Mouse (Mus musculus) cerebellum, adult 9-11 months (tissue): ENCODE data around the gene Pdzk1.

Experiments used
- DNase-seq: peaks from one replicate; pipeline ENCODE4 v3.0.0; 2022

The Pdzk1 gene

GRCm38 (mm10) chr3:96838996-96839645 lies 10.0 kb downstream of the Pdzk1 start:
- DNase-seq: no peak

- DNase-seq: no peak
Measured at GRCm38 (mm10) chr3:96845191-96845590, 16.1 kb downstream of the Pdzk1 start.

- DNase-seq: no peak
Measured at GRCm38 (mm10) chr3:96845806-96846205, 16.7 kb downstream of the Pdzk1 start.

- no peak for DNase-seq
Measured at GRCm38 (mm10) chr3:96846985-96847384, 17.9 kb downstream of the Pdzk1 start.

GRCm38 (mm10) chr3:96847661-96848060 lies 18.6 kb downstream of the Pdzk1 start:
- DNase-seq: no peak

- DNase-seq: no peak
Measured at GRCm38 (mm10) chr3:96848470-96848869, 19.4 kb downstream of the Pdzk1 start.

- no peak for DNase-seq
Measured at GRCm38 (mm10) chr3:96849168-96849727, 20.2 kb downstream of the Pdzk1 start.

GRCm38 (mm10) chr3:96852561-96852960 lies 23.5 kb downstream of the Pdzk1 start:
- no peak for DNase-seq

- no peak for DNase-seq
Measured at GRCm38 (mm10) chr3:96854376-96854775, 25.3 kb downstream of the Pdzk1 start.

- no peak for DNase-seq
Measured at GRCm38 (mm10) chr3:96855833-96856232, 26.7 kb downstream of the Pdzk1 start.

GRCm38 (mm10) chr3:96860498-96860897 lies 31.4 kb downstream of the Pdzk1 start:
- DNase-seq: no peak

GRCm38 (mm10) chr3:96867863-96868262 lies 38.8 kb downstream of the Pdzk1 start:
- DNase-seq: no peak

GRCm38 (mm10) chr3:96868566-96868965 lies 39.5 kb downstream of the Pdzk1 start:
- no peak for DNase-seq

GRCm38 (mm10) chr3:96869091-96869490 lies 40.0 kb downstream of the Pdzk1 start:
- no peak for DNase-seq

GRCm38 (mm10) chr3:96870270-96870669 lies 41.2 kb downstream of the Pdzk1 start:
- DNase-seq: no peak

GRCm38 (mm10) chr3:96871070-96871469 lies 42.0 kb downstream of the Pdzk1 start:
- no peak for DNase-seq

GRCm38 (mm10) chr3:96872501-96872900 lies 43.4 kb downstream of the Pdzk1 start:
- DNase-seq: no peak

GRCm38 (mm10) chr3:96874808-96875571 lies 45.9 kb downstream of the Pdzk1 start:
- no peak for DNase-seq

- DNase-seq: no peak
Measured at GRCm38 (mm10) chr3:96879536-96879935, 50.5 kb downstream of the Pdzk1 start.

- DNase-seq: no peak
Measured at GRCm38 (mm10) chr3:96880385-96880784, 51.3 kb downstream of the Pdzk1 start.

GRCm38 (mm10) chr3:96881557-96881956 lies 52.5 kb downstream of the Pdzk1 start:
- DNase-seq: no peak

- DNase-seq: no peak
Measured at GRCm38 (mm10) chr3:96882061-96882849, 53.2 kb downstream of the Pdzk1 start.

- DNase-seq: no peak
Measured at GRCm38 (mm10) chr3:96883690-96884089, 54.6 kb downstream of the Pdzk1 start.
